Mouse (Mus musculus) lung, postnatal 4 days (tissue): Measurements from ENCODE around the gene Gm27021.

Experiments used
- DNase-seq, 2 experiments: peaks; one replicate each; pipeline ENCODE4 v3.0.0; 2021

Gene Gm27021

DNA sequence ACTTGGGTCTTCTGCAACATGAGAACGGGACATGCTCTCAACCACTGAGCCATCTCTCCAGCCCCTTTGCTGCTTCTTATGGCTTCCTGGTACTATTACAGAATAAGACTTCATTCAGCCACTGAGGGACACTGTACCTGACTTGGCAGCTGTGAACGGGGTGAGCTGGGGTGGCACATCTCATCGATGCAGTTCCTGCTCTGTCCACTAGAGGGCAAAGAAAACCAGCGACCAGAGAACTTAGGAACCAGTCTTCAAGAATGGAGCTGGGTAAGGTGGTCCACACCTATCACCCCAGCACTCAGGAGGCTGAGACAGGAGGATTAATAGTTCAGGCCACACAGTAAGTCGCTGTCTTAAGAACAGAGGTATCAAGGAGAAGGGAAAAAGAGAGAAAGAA lies 71.9 kb downstream of the Gm27021 start:
- DNase-seq, result peak in 1 of 2 experiments; percentile 72

DNA sequence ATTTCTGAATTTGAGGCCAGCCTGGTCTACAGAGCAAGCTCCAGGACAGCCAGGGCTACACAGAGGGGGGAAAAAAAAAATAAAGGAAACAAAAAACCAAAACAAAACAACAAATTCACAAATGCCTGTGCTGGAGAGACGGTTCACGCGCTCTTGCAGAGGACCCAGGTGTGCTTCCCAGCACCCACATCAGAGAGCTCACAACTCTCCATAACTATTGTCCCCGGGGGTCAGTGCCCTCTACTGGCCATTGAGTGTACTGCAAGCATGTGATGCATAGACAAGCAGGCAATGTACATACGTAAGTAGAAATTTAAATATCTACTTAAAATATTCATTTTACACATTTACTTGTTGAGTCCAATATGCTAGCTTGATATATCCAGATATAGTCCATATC lies 73.3 kb downstream of the Gm27021 start:
- DNase-seq, result no peak

DNA sequence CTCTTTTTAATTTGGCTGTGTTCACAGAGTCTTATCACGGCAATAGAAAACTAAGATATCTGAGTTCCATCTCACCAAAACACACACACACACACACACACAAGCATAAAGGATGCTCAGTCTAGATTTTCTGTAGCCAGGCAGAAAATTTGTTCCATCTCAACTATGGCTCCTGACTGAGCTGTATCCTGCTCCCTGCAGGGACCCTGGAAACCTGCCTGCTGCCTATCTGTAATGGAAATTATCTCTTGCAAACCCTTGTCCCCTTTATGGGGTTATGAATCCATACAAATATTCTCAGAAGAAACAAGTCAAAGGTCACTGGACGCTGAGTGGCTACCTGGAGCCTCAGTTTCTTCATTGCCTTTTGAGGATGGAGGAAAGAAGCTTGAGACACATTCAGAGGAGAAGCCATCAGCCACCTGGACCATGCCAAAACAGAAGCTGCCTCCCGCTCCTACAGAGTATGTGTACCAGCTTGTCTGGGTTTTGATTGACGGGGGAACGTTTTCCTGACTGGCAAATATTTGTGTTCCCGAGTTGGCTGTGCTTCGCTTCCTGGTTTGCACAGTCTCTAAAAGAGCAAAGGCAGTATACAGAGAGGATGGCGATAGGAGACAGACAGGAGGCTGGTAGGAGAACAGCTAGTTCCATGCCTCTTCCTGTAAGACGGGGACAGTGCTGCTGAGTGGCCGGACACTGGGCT lies 76.1 kb downstream of the Gm27021 start:
- DNase-seq, result no peak

DNA sequence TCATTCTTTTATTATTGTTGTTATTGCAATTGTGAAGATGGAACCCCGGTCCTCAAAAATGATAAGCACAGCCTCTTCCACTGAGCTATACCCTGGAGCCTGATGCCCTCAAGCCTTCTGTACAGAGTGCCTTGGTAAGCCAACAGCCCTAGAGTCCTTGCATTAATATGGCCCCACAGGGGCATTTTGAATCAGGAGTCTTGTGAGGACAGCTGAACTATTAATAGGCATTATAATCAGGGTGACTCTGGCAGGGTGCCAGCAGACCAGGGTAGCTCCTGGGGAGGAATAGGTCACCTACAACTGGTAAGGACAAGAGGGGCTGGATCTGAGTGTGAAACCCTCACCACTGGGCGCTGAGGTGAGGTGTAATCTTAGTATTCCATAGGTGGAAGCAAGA lies 78.0 kb downstream of the Gm27021 start:
- no peak for DNase-seq

DNA sequence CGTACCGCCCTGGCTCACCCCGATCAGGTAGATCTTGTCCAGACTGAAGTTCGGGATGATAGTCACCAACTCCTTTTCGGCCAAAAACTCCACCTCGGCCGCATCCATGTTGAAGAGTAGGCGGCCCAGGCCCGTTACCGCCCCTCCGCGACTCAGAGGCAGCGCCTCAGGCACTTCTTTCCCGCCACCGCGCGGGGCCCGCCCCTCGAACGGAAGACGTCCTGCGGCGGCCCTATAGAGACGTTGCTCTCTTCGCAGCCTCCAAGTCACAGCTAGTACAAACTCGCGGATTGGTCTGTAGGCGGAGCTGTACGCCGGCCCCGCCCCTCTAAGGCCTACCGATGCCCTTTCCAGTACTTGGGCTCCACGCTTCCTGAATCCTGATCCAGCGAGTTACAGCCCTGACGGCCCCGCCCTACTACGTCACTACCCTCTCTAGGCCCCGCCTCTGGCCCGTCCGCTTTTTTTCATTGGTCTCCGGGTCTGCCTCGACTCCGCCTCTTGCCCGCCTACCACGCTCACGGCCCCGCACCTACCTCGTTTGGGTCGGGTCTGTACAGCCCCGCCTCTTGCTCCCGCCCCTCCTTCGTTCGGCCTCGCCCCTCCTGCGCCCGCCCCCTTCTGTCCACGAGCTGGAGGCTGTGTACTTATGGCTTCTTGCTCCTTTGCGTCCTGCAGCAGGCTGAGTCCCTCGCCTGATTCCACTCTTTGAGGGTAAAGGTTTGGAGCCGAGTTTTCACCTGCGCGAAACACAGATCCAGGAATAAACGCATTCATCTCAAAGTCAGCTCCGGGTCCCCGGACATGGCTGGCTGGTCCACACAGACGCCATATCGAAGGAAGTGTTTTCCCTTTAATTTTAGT lies 78.7 kb downstream of the Gm27021 start, which contains the start of gene Gins2:
Gins2 (minus strand) TSS at position 397 of the 864 bp plus-strand sequence.
- peak; percentile 100 for DNase-seq

DNA sequence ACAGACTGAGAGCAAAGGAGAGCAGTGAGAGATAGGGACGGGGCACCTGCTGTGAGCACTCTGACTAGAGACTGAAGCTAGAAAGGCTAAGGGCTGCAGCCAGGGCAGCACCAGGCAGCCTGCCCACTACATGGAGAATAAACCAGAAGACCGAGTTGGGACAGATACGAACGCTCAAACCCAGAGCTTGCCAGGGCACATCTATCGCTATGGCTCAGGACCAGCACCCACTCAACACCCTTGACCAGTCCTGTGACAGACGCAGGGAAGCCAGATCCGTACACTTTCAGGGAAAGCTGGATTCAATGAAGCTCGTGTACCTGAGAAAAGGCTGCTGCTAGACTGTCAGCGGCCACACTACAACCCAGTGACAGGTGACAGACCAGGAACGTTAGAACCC lies 82.4 kb downstream of the Gm27021 start:
- no peak for DNase-seq

DNA sequence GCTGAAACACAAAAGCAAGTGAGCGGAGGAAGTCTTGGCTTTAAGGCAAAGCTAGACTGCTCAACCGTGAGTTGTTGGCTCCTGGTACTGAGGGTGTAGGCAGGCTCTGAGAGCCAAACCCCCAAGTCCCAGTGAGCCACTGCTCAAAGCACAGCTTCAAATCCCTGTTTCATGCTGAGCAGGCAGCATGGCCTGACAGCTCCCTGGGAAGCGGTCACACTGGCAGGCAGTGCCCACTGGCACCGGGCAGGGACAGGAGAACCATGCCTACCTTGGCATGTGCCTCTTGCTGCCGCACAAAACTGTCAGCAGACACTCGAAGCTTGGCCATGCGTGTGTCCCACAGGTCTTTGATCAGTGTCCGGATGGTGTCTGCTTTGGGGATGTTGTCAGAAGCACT lies 86.1 kb downstream of the Gm27021 start:
- no peak for DNase-seq

DNA sequence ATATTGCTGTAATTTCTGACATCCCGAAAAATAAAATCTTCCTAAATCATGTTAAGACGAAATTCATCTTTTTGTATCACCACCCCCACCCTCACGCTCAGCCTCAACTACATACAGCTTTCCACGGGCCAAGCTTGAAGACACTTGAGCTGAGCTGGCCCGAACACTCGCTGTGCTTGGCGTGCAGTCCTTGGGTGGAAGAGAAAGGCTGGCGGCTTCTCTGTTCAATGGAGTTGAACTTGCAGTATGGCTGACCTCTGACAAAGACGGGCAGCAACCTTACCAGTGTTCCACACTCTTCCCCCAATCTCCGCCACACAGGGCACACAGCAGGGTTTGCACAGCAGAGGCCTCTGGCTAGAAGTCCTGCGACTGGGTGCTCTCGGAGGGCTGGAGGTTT lies 86.5 kb downstream of the Gm27021 start:
- no peak for DNase-seq

DNA sequence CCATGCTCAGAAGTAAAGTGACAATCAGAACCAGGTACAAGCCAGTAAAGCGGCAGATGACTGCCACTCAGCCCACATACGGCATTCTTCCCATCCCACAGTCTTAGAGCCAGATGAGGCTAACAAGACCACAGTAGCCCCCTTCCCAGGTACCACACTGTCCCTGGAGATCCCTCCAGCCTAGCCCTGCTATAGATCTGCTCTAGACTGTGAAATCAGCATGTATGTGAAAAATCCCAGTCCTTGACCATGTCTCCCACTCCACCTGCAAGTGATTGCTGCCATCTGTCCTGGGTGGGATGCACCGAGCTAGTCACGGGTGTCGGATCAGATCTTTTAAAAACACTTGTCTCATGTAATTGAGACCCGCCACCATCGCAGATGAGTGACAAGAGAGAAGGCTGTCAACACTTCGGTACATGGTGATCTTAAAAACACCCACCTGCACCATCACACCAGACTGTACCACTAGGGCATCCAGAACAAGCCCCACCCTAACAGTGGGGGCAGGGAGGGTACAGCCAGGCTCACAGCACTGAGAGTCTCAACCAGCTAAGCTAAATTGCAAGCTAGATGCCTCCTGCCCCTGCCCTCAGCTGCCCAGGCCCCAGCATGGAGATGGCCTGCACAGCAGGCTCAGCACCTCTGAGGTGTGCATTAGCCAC lies 87.4 kb downstream of the Gm27021 start:
- DNase-seq, result no peak

DNA sequence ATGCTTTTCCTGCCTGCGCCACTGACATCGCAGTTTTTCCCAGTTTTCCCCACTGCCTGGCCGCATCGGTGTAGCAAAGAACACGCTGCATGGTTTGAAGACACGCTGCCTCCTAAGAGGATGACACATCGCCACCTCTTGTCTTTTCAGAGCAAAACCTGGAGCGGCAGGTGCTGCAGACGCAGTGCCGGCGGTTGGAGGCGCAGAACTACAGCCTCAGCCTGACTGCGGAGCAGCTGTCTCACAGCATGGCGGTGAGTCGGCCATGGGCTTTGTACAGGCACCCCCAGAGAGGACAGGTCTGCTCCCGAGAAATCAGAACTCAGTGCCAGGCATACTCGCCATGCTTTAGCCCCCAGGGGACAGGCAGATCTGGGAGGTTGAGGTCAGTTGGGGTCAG lies 90.1 kb downstream of the Gm27021 start:
- DNase-seq, result no peak

DNA sequence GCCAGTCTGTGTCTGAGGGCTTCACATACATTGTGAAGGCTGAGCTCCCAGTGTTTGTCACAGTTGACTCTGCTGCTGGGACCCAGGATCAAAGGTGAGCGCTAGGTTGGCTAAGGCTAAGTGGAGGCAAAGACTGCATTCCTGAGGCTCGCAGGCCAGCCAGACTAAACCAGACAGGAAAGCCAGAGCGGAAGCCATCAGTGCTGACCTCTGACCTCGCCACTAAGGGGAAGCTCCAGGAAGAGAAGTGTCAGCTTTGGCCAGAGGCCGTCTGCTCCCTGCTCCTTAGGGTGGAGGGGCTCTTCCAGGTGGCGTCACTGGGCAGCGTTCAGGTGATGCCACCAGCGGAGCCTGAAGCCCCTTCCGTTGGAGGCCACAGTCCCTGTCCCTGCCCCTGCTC lies 92.1 kb downstream of the Gm27021 start:
- peak in 1 of 2 experiments; percentile 26 for DNase-seq

DNA sequence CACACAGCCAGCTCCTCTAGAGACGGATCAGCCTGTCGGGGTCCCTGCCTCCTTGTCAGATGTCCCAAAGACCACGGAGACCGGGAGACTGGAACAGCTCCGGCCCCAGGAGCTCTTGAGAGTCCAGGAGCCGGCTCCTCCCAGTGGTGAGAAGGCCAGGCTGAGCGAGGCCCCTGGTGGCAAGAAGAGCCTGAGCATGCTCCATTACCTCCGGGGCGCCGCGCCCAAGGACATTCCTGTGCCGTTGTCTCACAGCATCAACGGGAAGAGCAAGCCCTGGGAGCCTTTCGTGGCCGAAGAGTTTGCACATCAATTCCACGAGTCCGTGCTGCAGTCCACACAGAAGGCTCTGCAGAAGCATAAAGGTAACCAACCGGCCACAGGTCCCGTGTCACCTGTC lies 92.9 kb downstream of the Gm27021 start:
- DNase-seq, result no peak

DNA sequence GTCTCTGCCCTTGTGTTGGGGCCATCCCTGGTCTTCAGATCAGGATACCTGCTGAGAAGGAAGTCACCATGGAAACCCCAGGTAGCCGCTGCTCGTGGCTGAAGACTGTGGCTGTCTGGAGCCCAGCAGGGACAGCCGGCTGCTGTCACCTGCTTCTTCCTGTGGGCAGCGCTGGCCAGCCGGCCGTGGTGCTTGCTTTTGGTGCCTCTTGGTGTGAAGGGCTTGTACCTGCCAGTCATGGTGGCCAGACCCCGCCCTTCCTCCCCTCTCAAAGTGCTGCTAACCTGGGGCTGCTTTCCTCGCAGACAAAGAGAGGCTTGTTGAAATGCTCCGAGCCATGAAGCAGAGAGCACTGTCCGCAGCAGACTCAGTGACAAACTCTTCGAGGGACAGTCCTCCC lies 94.0 kb downstream of the Gm27021 start:
- no peak for DNase-seq

DNA sequence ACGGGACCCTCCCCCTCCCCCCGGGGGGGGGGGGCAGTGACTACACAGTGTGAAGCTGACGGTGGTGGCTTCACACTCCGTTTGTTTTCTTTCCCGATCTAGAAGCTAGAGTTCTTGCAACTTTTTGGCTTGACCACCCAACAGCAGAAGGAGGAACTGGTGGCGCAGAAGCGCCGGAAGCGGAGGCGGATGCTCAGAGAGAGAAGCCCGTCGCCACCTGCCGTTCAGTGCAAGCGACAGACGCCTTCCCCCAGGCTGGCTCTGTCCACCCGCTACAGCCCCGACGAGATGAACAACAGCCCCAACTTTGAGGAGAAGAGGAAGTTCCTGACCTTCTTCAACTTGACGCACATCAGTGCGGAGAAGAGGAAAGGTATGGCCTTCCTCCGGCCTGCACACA lies 95.3 kb downstream of the Gm27021 start:
- peak; percentile 65 for DNase-seq

DNA sequence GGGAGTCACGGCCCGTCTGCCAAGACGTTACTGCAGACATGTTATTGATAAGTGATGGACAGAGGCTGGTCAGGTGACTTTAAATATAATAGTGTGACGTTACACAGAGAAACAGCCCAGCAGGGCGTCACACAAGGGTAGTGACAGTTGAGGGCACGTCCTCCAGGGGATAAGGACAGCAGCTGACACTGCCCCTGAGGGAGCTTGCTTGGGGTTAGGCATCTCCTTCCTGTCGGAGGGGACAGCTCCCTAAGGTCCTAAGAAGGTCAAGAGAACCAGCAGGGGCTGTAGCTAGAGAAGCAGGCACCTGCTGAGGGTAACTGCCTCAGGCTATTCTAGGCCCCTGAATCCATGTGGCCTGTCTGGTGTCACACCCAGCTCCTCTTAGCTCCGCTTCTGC lies 96.3 kb downstream of the Gm27021 start:
- no peak for DNase-seq

DNA sequence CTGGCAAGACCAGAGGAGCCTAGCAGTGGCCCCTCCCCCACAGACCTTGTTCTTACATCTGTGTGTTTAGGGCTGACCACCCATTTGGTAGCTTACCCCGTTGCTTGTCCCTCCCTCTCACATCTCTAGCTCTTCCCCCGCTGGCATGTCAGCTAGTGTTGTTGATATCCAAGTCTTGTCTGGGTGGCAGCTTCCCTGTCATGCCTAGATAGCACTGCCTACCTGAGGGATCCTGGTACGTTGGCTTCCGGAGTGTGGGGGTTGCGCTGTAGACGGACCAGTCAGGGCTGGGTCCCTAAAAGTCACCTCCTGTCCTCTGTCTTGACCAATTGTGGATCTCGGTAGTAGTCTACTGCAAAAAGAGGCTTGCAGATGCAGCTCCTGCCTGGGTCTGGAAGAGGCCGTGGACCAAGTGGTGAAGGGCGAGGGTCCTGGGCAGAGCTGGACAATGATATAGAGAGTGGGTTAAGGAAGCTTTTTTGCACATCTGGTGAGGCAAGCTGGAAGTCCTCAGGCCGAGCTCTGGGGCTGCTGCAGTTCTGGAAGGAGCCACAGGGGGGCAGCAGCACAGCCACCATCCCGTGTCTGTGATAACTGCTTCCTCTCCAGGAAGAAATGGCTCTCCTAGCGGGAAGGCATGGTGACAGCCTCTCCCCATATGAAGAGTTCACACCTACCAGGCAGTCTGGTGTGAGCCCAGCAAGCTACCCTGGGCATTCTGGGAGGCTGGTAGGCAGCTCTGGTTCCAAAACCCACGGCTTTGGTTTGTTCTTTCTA lies 97.8 kb downstream of the Gm27021 start:
- DNase-seq, result peak; percentile 80 to 87

DNA sequence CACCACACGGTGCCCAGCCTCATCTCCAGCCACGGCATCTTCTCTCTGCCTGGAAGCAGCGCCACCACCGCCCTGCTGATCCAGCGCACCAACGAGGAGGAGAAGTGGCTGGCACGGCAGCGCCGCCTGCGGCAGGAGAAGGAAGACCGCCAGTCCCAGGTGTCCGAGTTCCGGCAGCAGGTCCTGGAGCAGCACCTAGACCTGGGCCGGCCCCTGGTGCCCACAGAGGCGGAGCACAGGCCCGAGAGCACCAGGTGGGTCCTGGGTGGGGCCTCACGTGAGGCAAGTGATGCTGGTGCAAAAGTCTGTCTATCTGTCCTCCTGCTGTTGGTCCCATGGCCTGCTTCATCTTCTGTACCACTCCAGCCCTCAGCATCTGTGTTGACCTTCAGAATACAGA lies 98.8 kb downstream of the Gm27021 start:
- no peak for DNase-seq

DNA sequence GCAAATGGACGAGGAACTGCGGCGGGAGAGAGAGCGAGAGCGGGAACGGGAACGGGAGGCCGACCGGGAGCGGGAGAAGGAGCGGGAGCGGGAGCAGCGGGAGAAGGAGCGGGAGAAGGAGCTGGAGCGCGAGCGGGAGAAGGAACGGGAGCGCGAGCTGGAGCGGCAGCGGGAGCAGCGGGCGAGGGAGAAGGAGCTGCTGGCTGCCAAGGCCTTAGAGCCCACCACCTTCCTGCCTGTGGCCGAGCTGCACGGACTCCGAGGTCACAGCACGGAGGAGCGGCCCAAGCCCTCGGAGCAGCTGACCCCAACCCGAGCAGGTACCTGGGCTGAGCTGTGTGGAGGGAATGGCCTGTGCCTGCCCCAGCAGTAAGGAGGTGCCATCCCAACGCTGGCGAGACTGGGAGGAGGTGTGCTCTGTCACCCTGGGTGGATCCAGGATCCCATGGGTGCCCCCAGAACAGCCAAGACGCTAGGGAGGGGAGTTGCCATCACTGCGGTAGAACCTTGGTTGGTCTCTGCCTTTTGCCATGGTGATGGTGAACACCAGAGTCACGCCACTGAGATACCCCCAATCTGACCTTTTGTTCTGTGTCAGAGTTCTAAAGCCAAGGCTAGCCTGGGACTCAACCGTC lies 99.6 kb downstream of the Gm27021 start:
- DNase-seq, result no peak

DNA sequence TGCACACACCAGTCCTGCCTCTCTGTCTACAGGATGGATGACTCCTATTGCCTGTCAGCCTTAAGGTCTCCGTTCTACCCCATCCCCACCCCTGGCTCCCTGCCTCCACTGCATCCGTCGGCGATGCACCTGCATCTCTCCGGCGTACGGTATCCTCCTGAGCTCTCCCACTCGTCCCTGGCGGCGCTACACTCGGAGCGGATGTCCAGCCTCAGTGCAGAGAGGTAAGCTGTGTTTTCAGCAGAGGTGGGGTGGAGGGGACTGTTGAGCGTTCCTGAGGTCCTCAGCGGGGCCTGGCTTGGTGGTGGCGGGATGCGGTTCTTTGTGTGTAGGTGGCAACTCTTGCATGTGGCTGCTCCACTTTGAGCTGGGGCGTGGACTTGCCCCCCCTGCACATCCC lies 100.1 kb downstream of the Gm27021 start:
- DNase-seq, result no peak

DNA sequence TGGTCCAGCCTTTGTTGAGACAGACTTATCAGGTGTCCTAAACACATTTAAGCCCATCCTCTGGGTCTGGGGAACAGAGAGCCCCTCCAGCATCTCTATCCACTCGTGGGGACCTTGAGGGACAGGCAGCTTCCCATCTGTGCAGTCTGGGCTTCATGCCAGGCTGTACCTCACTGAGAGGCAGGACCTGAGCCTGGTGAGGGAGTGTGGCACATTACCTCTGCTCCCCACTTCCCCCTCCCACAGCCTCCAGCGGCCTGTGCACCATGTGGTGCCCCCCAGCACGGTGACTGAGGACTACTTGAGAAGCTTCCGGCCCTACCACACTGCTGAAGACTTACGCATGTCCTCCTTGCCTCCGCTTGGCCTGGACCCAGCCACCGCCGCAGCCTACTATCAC lies 101.2 kb downstream of the Gm27021 start:
- no peak for DNase-seq

DNA sequence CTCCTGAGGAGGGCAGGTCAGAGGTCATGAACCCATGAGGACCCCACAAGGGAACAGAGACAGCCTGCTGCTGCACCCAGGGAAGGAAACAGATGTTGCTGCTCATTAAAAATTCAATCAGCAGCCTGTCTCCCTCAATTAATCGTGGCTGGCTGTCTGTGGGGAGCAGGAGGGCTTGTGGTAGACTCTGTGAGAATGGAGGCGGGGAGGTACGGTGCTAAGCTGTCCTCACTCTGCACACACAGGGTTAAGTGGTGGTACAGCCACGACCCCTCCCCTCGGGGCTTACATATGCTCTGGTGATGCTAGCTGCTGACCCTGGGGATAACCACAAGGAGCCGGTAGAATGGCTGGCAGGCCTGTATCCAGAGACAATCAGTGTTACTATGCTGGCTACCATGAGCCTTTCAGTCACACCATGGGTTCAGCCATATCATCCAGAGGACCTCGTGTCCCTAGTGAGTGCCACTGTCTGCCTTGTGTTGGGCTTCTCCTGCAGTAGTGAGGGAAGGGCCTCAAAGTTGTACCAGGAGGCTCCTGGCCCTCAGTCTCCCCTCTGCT lies 102.6 kb downstream of the Gm27021 start:
- no peak for DNase-seq
